In the genomic region with DNA sequence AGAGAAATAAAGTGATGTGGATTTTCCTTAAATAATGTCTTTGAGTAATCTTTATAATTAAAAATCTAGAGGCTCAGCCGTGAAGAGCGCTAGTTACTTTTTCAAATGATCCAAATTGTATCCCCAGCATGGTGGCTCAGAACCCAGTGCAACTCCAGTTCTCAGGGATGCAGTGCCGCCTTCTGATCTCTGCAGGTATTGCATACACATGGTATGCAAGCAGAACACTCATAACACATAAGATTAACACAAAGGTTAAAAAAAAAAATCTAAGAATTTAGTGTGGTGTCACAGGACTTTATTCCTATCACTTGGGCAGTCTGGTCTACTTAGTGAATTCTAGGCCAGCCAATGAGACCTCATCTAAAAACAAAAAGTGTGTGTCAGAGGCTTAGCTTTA, we compare ENCODE assay signal across 20 mouse cellular contexts. TPM values are rescaled to one million over a fixed set of nuclear protein-coding genes. Genes with fewer than 3 reads are reported as not detected.
DNase-seq lines count a peak whose midpoint lies in the region; ATAC-seq and TF ChIP-seq lines count a peak whose summit lies in the region.
"Had no signal": no experiment of that assay in that cellular context is flagged by ENCODE, and none has a peak within 500 bp of the region (broad histone marks: within the 10 kb centered on the region; RNA-seq: fewer than 3 reads in every experiment).

No protein-coding gene starts in this region.

- no peak for DNase-seq in kidney, adult 2 months
- DNase-seq in lung, postnatal 0 days (ENCODE audit: low spot score), result no peak
- no peak for DNase-seq in lung, postnatal 36 days
- no peak for DNase-seq in MN1 (ENCODE audit: low spot score)
- DNase-seq: cerebellum, adult 9-11 months; embryo, embryonic 11 days; gastrocnemius, postnatal 36 days; heart, postnatal 36 days; kidney, adult 11 months; retina, postnatal 1 day; thymus, adult 18-20 months had no signal

- TF ChIP-seq EP300 in lung, postnatal 0 days (IDR thresholded peaks at IDR 0.05), result no peak
- no peak for TF ChIP-seq EP300 in ES-Bruce4 (IDR thresholded peaks at IDR 0.05; ENCODE audit: insufficient read depth, low read depth, low read length)

- no peak for ATAC-seq in kidney, embryonic 15.5 days (replicated peaks; ENCODE audit: low FRiP score)
- ATAC-seq in lung, postnatal 0 days, result no peak
- peak; percentile 63; the same call in 1 of the 2 replicates for ATAC-seq in megakaryocyte progenitor cell, adult 5-6 weeks (replicated peaks; ENCODE audit: poor library complexity)

- H3K36me3 ChIP-seq in kidney, adult 2 months (ENCODE audit: control insufficient read depth, insufficient read depth, low read length), result no peaks in the 10 kb centered on the region
- peaks cover 56% of the 10 kb centered on the region for H3K36me3 ChIP-seq in kidney, embryonic 15.5 days
- H3K36me3 ChIP-seq in lung, postnatal 0 days (ENCODE audit: insufficient read depth, low read length), result no peaks in the 10 kb centered on the region
- peaks cover 14% of the 10 kb centered on the region for H3K36me3 ChIP-seq in ES-Bruce4 (ENCODE audit: control insufficient read depth, insufficient read depth, low read length, poor library complexity, severe bottlenecking)

- H3K27ac ChIP-seq in kidney, adult 2 months (ENCODE audit: insufficient read depth, low read depth, low read length), result no peak overlapping the region
- no peak overlapping the region for H3K27ac ChIP-seq in kidney, embryonic 15.5 days
- H3K27ac ChIP-seq in lung, postnatal 0 days (ENCODE audit: low read length), result no peak overlapping the region
- H3K27ac ChIP-seq in ES-Bruce4 (ENCODE audit: insufficient read depth, low read length), result no peak overlapping the region
- H3K27ac ChIP-seq: embryonic facial prominence, embryonic 15.5 days; forebrain, embryonic 12.5 days; hindbrain, embryonic 15.5 days; limb, embryonic 15.5 days; midbrain, embryonic 12.5 days had no signal

- no peak for TF ChIP-seq POLR2A in kidney, adult 2 months (IDR thresholded peaks at IDR 0.05; ENCODE audit: low read depth, low read length)
- TF ChIP-seq POLR2A in ES-Bruce4 (IDR thresholded peaks at IDR 0.05; ENCODE audit: insufficient read depth, low read length), result no peak

- 0 out of 2 replicates have a peak, but pooled peaks have one; percentile 11 for TF ChIP-seq CTCF in kidney, adult 2 months (conservative IDR thresholded peaks at IDR 0.05; ENCODE audit: insufficient read depth, insufficient read length, low read depth, low read length)
- TF ChIP-seq CTCF in lung, postnatal 0 days (IDR thresholded peaks at IDR 0.05), result peak; percentile 37
- TF ChIP-seq CTCF in ES-Bruce4 (IDR thresholded peaks at IDR 0.05; ENCODE audit: low read depth, low read length), result peak; percentile 23

- 94% methylated on average over 3 of the region's 3 CpGs for WGBS in kidney, adult 2 months
- WGBS in kidney, embryonic 15.5 days, result 94% methylated on average over 3 of the region's 3 CpGs
- 89% methylated on average over 3 of the region's 3 CpGs for WGBS in lung, postnatal 0 days

- no peaks in the 10 kb centered on the region for H3K27me3 ChIP-seq in kidney, adult 2 months (replicated peaks; ENCODE audit: control insufficient read depth, insufficient read depth, low read length)
- H3K27me3 ChIP-seq in kidney, embryonic 15.5 days, result no peaks in the 10 kb centered on the region
- H3K27me3 ChIP-seq in lung, postnatal 0 days (replicated peaks; ENCODE audit: insufficient read depth, low read length), result no peaks in the 10 kb centered on the region
- H3K27me3 ChIP-seq in ES-Bruce4 (ENCODE audit: control insufficient read depth, insufficient read depth, low read length, poor library complexity, severe bottlenecking), result no peaks in the 10 kb centered on the region
- H3K27me3 ChIP-seq: embryonic facial prominence, embryonic 15.5 days; forebrain, embryonic 12.5 days; hindbrain, embryonic 15.5 days; limb, embryonic 15.5 days; midbrain, embryonic 12.5 days had no signal

- no peaks in the 10 kb centered on the region for H3K9me3 ChIP-seq in kidney, embryonic 15.5 days (replicated peaks)
- H3K9me3 ChIP-seq in lung, postnatal 0 days (ENCODE audit: low read length), result no peaks in the 10 kb centered on the region
- H3K9me3 ChIP-seq in ES-Bruce4 (replicated peaks; ENCODE audit: control insufficient read depth, insufficient read depth, low read length, poor library complexity, severe bottlenecking), result no peaks in the 10 kb centered on the region
- H3K9me3 ChIP-seq: embryonic facial prominence, embryonic 15.5 days; forebrain, embryonic 12.5 days; hindbrain, embryonic 15.5 days; limb, embryonic 15.5 days; midbrain, embryonic 12.5 days had no signal

- H3K4me3 ChIP-seq in kidney, adult 2 months (ENCODE audit: insufficient read depth, low read depth, low read length), result no peak overlapping the region
- H3K4me3 ChIP-seq in kidney, embryonic 15.5 days (replicated peaks), result no peak overlapping the region
- no peak overlapping the region for H3K4me3 ChIP-seq in lung, postnatal 0 days (ENCODE audit: low read depth, low read length)
- H3K4me3 ChIP-seq in ES-Bruce4 (ENCODE audit: low read depth, low read length), result no peak overlapping the region
- H3K4me3 ChIP-seq: embryonic facial prominence, embryonic 15.5 days; forebrain, embryonic 12.5 days; hindbrain, embryonic 15.5 days; limb, embryonic 15.5 days; midbrain, embryonic 12.5 days had no signal

- no peaks in the 10 kb centered on the region for H3K4me1 ChIP-seq in kidney, adult 2 months (ENCODE audit: control insufficient read depth, insufficient read depth, low read length)
- H3K4me1 ChIP-seq in kidney, embryonic 15.5 days, result no peaks in the 10 kb centered on the region
- H3K4me1 ChIP-seq in lung, postnatal 0 days (ENCODE audit: insufficient read depth, low read depth, low read length), result no peaks in the 10 kb centered on the region
- no peaks in the 10 kb centered on the region for H3K4me1 ChIP-seq in ES-Bruce4 (ENCODE audit: control insufficient read depth, insufficient read depth, low read length)
- H3K4me1 ChIP-seq: embryonic facial prominence, embryonic 15.5 days; forebrain, embryonic 12.5 days; hindbrain, embryonic 15.5 days; limb, embryonic 15.5 days; midbrain, embryonic 12.5 days had no signal

- H3K4me2 ChIP-seq in kidney, embryonic 15.5 days, result no peak overlapping the region
- H3K4me2 ChIP-seq in lung, postnatal 0 days (replicated peaks; ENCODE audit: low read depth, low read length), result no peak overlapping the region
- H3K4me2 ChIP-seq: embryonic facial prominence, embryonic 15.5 days; forebrain, embryonic 12.5 days; heart, embryonic 11.5 days; hindbrain, embryonic 15.5 days; limb, embryonic 15.5 days; midbrain, embryonic 12.5 days had no signal

- H3K9ac ChIP-seq in kidney, embryonic 15.5 days, result no peak overlapping the region
- no peak overlapping the region for H3K9ac ChIP-seq in lung, postnatal 0 days (replicated peaks; ENCODE audit: low read depth)
- H3K9ac ChIP-seq in ES-Bruce4 (ENCODE audit: low read depth, poor library complexity, severe bottlenecking), result no peak overlapping the region
- H3K9ac ChIP-seq: embryonic facial prominence, embryonic 15.5 days; forebrain, embryonic 12.5 days; hindbrain, embryonic 15.5 days; limb, embryonic 15.5 days; midbrain, embryonic 12.5 days had no signal

RNA-seq across cellular contexts. Expression of a gene that starts 38.3 kb away (rescaled TPM):
- 2.0 TPM in 2 replicates for polyA plus RNA-seq in kidney, adult 2 months (2012; rRNA removed)
- polyA plus RNA-seq in kidney, embryonic 15.5 days (2015; fragmentation: Nextera tagmentation; extraction: Ambion mirVana), result 9.3 and 9.7 TPM in 2 replicates
- polyA plus RNA-seq in lung, postnatal 0 days (2015; fragmentation: Nextera tagmentation; extraction: Ambion mirVana), result 2.6 and 2.9 TPM in 2 replicates
- polyA plus RNA-seq in ES-Bruce4 (2011; ENCODE audit: insufficient read depth, insufficient read length, low read depth, missing spikeins), result 40.6 and 41.2 TPM in 2 replicates
- total RNA-seq in megakaryocyte progenitor cell, adult 5-6 weeks (2015), result 38.0 and 40.1 TPM in 2 replicates
- 38.9 and 39.1 TPM in 2 replicates for total RNA-seq in megakaryocyte progenitor cell, adult 5-6 weeks (2017)

RNA-seq across cellular contexts. Expression of a gene that starts 38.4 kb away (rescaled TPM):
- polyA plus RNA-seq in kidney, adult 2 months (2012; rRNA removed), result 3.3 and 5.6 TPM in 2 replicates
- 28.2 and 29.4 TPM in 2 replicates for polyA plus RNA-seq in kidney, embryonic 15.5 days (2015; fragmentation: Nextera tagmentation; extraction: Ambion mirVana)
- 16.3 and 20.7 TPM in 2 replicates for polyA plus RNA-seq in lung, postnatal 0 days (2015; fragmentation: Nextera tagmentation; extraction: Ambion mirVana)
- polyA plus RNA-seq in ES-Bruce4 (2011; ENCODE audit: insufficient read depth, insufficient read length, low read depth, missing spikeins), result 22.0 and 22.8 TPM in 2 replicates
- 20.5 and 25.2 TPM in 2 replicates for total RNA-seq in megakaryocyte progenitor cell, adult 5-6 weeks (2015)
- 33.5 and 39.0 TPM in 2 replicates for total RNA-seq in megakaryocyte progenitor cell, adult 5-6 weeks (2017)
